Mouse (Mus musculus) spleen, postnatal 14 days (tissue): Measurements from ENCODE around the gene Nxpe3.
"Not testable (repeated sequence)": the region's sequence is repeated elsewhere in the genome, so short reads cannot be mapped to it uniquely, and the experiment has no call there.

ENCODE experiments used
- DNase-seq, 2 experiments: peaks; one replicate each; pipeline ENCODE4 v3.0.0; 2021 to 2022; ENCODE audit warnings: low spot score in 2 of 2

The Nxpe3 gene

DNA sequence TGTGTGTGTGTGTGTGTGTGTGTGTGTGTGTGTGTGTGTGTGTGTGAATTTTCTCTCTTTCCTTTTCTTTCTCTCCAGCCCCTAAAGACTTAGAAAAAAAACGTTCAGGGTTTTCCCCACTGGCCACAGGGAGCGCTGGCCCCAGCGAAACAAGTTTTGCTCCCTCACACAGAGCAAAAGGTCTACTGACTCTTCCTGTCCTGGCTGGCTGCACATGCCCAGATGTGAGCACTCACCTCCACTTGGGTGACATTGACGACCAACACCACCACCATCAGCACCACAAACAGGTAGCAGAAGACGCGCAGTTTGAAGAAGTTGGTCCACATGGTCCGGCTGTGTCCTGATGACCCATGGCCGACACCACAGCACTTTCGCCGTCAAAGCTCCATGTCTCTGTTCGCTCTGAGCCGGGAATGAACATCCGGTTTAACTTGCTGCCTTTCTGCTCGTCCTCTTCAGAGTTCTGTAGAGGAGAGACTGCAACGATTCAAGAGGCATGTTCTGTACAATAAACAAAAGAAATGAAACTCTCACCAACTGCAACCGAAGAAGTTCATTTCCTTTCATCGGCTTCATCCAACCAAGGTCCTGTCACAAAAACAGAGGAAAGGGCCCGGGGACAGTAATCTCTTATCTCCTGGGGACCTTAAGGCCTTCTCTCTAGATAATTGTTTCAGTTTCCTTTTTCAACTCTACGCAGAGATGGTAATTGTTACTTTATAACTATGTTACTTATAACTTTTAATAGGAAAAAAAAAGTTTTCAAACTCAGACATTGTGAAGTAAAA is 4.5 kb downstream of the Nxpe3 start:
- no peak for DNase-seq

DNA sequence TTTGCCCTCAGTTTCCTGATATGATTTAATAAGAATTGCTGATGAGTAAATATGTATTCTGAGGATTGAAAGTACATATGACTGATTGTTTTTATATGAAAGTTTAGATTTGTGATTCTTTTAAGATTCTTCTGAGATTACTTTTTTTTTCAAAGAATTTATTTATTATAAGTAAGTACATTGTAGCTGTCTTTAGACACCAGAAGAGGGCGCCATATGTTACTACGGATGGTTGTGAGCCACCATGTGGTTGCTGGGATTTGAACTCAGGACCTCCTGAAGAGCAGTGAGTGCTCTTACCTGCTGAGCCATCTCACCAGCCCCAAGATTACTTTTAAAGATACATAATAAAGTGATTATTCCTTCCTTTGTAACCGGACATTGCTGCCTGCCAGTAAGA is 5.6 kb downstream of the Nxpe3 start:
- DNase-seq, result no peak

DNA sequence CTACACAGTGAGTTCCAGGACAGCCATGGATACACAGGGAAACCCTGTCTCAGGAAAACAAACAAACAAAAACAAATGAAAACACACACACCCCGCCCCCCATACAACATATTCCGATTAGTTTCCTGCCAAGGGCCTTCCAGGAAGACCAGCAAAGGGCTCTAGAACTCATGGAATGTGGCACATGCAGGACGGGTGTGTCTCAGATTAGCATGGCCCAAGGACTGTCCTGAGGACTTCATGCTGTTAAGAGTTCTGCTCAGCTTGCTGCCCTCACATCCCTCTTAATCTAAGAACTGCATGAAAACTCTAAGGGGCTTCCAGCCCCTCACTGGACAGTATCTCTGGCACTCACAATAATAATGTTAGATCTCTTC is 6.5 kb downstream of the Nxpe3 start:
- no peak for DNase-seq

DNA sequence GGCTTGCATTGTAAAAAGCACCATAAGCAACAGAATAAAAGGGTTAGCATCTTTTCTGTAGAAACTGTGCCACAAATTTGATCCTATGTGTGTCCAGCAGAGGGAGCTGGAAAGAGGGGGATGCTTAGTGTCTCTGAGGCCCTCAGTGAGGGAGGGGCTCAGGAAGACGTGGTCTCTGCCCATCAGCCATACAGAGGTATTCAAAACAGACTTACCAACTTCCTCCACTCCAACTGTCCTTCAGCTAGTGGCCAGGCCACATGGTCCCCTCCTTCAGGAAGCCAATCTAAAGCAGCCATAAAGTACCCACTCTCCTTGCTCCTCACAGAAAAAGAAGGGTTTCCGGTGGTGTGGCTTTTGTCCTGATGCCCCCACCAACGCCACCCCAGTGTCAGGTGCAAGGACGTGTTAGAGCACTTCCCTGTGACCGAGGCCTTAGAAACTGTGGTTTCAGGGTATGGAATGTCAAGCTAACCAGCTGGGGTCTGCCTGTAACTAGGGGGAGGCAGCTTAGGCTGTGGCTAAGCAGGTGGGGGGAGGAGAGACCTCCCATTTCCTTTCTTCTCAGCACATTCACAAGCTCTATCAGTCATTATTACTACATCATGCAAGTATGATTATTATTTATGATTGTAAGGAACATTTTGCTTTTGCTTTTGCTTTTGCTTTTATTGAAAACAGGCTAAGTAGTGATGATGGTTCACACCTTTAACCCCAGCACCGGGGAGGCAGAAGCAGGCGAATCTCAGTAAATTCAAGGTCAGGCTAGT is 7.1 kb downstream of the Nxpe3 start:
- no peak for DNase-seq

DNA sequence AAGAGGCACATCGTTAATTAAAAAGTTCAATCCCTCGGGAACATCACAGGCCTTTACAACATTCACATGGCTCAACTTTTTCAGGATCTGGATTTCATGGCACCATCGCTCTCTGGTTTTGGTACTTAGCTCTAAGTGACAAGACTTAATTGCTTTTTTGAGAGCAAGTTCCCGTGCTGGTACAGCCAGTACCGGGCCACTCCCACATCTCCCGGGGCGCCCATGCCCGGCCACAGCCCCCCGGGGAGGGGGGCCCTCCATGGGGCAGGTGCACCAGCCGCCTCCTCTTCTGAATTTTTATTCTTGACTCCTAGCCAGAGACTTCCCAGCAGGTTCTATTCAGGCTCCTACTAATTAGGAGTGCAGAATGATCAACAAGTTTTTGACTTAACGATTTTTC is 10.8 kb downstream of the Nxpe3 start:
- no peak for DNase-seq

DNA sequence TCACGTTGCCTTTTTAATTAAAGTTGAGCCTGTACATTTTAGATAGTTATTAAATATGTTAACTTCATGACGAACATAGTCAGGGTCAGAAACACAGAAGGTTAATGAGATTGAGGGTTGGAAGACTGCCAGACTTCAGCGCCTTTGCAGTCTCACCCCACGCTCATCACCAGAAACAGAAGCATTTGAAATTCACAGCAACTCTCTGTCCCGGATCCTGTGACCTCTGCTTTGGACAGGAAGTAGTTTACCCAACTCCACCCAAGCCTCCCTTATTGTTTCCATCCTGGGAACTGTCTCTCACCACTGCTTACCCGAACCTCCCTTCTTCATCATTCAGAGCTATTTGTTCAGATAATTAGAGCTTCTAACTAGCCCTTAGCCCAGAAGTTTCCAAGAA is 19.1 kb downstream of the Nxpe3 start:
- no peak for DNase-seq

DNA sequence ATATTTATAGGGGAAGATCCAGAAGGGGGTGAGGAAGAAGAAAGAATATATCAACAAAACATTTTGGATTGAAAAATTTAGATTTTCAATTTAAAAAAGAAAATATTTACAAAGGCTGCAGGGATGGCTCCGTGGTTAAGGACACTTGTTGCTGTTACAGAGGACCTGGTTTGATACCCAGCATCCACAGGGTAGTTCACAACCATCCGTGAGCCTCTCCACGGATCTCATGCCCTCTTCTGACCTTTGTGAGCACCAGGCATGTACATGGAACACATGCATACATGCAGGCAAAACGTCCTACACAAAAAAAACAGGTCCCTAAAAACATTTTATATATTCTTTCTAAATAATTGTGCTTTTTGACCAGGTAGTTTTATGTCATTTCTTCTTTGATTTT is 31.3 kb downstream of the Nxpe3 start:
- no peak for DNase-seq

DNA sequence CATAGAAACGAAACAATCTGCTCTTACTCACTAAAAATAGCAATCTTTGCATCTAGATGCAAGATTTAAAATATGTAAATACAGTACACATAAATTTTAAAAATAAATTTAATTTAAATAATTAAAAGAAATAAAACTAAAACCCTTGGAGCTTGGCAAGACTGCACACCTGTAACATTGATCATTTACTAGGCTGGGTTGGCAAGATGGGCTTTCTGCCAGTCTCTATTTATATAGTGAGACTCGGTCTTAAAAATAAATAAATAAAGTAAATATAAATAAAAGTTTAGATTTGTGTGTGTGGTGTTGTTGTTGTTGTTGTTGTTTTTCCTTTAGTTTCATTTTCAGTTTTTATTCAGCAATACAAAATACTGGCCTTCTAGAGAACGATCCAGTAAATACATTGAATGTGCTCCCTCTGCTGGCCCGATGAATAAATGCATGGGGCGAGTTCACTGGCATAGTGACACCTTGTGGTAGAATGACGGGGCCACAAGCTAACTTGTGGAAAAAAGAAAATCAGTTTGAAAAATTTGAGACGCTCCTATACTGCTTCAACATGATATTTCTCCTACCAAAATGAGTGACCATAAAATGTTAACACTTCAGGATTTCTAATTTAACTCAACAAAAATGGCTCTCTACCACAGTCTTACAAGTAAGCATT is 31.8 kb downstream of the Nxpe3 start:
- peak; percentile 36 to 70 for DNase-seq

DNA sequence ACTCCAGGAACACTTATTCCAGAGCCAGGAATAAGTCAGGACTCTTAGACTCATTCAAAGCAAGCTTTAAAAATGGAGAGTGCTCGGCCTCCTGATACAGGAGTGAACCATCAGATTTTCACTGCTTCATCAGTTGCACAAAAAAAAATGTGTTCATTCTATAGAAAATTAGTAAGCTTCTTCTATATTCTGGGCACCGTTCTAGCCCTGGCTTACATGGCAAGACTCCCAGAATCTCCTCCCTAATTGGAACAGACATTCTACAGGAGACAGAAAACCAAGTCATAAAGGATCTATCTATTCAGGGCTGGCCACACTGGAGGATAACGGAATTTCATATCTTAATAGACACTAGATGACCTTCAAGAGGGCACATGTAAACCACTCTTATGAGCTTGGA is 34.0 kb downstream of the Nxpe3 start:
- no peak for DNase-seq

DNA sequence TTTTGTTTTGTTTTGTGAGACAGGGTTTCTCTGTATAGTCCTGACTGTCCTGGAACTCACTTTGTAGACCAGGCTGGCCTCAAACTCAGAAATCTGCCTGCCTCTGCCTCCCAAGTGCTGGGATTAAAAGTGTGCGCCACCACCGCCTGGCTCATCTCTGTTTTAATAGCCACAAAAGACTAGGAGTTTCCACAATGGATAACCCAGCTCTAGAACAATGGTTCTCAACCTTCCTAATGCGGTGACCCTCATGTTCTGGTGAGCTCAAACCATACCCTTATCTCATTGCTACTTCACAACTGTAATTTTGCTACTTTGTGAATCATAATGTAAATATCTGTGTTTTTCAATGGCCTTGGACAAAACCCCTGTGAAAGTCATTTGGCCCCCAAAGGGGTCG is 35.7 kb downstream of the Nxpe3 start:
- not testable (repeated sequence) for DNase-seq

DNA sequence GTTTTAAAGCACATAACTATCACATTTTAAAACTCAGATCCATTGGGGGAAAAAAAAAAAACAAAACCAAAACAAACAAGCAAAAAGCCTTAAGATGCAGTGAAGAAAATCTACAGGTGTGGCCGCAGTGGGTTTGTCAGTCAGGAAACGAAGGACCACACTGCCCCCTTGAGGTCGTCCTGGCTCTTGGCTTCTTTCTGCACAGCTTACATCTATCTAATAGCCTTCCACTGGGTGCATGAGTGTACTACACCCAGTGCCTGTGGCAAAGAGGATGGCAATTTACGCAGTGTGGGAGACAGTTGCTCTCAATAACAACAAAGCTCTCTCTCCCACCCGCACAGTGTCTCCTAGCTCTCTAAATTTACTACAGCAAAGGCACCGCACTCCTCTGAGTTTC is 36.6 kb downstream of the Nxpe3 start:
- DNase-seq, result peak; percentile 48 to 61

DNA sequence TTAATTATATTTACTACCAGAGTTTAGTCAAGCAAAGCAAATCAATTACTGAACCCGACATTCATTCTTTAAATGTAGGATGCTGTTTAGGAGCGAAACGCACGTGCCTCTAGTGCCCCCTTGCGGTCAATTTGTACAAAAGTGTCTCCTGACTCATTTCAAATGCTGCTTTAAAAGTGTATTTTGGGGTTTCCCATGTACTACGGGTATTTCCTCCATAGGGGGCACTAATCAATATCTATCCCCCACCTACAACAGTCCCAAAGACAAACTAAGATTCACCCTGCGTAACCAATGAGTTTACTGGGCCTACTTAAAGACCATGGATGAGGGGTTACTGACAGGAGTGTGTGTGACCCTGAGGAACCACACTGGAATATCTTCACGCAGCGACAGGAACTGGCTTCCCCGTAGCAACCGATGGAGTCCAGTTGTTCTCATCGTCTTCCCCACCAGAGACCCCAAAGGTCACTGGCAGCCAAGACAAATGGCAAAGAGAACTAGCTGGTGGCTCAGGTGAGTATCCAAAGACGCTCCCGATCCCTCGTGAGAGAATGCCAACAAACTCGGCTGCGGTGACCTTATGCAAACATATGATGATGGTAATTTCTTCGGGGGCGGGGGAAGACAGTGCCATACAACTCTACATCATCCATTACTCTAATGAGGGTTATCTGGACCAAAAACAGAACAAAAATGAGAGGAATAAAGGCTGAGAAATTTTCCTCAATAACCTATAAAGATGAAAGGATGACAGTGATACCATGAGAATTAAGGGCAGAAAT is 42.0 kb downstream of the Nxpe3 start:
- peak; percentile 33 to 68 for DNase-seq

DNA sequence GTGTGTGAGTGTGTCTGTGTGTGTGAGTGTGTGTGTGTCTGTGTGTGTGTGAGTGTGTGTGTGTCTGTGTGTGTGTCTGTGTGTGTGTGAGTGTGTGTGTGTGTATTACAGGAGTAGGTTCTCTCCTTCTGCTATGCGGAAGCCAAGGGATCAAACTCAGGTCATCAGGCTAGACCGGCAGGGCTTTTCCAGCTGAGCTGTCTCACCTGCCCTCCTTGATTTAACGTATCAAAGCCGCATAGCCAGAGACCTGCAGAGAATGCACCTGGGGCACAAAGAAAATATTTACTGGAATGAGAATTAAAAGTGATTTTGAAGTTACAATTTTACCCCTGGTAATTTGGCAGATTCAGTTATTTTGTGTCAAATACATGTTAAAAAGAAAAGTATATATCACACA is 42.6 kb downstream of the Nxpe3 start:
- DNase-seq, result no peak

DNA sequence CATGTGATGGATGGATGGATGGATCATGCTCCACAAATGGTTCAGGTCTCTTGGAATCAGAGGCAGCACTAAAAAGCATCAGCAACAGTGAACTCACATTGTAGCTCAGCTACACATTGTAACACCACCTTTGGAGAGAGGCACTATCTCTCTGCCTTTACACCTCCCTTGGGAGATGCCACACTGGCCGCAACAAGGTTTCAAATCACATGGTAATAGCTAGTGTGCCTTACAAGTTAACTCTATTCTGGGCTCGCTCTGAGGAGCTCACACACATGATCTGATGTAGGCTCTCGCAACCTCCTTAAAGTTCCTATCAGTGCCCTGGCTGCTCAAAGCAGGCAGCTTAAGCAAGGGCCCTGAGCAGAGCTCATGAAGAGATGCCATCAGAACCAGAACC is 44.6 kb downstream of the Nxpe3 start:
- no peak for DNase-seq

DNA sequence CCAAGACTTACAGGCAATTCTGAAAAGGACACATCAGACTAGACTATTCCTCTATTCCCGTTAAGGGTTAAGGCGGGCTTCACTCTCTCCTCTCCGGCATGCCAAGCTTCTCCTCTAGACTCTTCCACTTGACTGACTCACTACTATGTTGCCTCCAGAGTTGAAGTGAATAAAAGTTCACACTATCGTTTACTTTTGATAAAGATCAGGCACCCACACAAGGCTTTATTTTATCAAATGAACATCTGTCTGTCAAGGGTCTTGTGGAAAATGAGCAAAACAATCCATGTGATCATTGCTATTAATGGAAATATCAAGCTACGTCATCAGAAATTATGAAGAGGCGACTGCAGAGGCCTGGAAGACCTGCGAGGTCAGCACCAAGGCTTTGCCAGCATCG is 47.4 kb downstream of the Nxpe3 start:
- no peak for DNase-seq

DNA sequence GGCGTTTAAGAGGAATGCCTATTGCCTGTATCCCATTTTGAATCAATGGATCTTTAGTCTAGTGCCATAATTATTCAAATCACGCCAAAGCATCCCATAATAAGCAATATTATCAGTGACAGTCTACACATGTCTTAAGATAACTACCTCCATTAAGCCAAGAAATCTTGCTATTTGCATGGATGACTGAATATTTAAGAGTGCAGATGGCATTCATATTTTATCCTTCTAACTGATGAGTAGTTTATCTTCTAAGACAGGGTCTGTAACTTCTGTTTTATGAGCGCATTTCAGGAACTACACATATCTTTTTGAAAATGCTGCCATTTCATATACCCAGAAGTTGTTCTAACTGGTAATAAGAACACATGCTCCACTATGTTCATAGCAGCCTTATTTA is 50.2 kb downstream of the Nxpe3 start:
- no peak for DNase-seq

DNA sequence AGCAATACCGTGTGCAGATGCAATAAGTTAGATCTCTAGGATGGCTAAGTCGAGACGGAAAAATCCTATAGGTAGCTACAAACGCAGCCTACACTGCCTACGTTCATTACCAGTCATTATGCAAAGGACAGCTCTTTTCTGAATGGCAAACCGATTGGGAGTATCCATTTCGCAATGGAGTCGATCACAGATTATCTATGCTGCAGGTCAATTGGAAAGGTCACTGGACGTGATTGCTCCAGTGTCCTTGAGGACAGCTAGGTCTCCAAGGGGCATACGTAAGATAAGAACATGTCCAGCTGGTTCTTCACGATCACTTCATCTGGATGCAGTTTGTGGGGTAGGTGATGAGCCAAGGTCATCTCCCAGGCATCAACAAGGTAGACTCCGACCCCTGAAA is 51.2 kb downstream of the Nxpe3 start:
- no peak for DNase-seq

DNA sequence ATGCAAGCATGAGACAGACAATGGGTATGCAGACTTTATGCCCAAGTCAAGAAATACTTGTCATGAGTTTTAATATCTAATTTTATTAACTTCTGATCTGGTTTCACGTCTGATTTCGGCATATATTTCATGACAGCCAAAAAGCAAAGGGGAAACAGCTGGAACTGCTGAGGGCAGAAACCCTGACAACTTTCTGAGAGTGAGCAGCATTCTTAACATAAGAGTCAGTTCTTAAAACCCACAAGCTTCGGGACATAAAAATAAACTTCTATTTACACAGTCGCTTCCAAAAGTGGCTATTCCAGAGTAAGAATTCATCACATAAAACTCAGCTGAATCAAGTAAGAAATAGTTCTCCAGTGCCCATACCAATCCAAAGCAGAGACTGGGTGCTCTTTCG is 52.0 kb downstream of the Nxpe3 start:
- DNase-seq, result no peak

DNA sequence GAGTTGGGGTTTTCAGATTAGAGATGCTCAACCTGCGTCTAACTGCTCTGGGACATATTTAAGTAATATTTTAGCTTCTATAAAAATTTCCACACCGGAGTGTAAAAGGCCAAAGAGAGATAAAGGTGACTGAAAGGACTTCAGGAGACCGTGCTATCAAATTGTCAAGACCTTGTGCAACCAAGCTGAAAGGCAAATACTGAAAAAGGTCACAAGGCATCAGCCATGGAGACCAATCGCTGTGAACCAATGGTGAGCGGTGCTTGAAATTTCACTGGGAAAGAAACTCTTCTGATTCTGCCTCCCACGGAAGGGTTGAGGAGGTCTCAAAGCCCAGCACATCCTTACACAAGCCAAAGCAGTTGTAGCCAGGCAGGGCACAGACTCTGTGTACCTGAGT is 53.6 kb downstream of the Nxpe3 start:
- no peak for DNase-seq

DNA sequence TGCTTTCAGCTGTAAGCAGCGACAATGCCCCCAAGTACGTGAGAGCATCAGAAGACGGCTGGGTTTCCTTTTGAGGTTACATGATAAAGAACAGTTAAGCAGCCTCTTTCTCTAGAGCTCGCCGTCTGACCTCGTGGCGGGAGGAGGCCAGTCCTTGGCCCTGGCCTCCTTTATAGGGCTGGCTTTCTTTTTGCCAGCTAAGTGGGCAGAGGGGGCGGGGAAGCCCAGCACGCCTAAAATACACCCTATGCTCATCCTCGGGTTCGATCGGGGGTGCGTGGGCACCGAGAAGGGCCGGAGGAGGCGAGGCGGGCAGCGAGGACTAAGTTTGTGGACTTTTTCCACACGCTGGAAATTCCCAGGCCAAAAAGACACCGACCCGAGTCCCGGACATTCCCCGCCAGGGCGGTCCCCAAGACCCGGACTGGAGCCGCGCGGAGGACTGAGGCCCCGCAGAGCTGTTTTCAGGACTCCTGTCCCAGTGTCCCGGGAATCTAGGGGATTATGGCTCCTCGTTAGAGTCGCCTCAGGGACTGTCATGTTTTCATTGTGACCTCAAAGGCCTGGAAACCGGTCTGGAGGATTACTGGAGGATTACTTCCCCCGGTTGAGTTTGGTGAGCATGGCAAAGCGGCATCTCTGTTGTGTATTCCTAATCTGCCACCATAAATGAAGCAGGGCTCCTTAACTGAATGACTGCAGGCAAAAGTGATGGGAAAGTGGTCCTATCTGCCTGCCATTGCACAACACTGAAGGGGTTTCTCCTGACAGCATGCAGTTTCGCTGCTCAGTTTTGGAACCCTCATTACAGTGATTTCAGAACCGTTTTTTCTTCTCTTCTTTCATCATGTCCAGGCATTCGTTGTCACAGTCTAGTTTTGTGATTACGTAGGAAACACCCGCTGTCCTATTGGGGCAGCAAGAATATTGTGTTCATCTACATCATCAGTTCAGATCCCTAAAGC is 56.3 kb downstream of the Nxpe3 start, which contains the start of gene Nfkbiz:
Gene Nfkbiz, minus strand, starts transcription at position 390 of the 965 bp plus-strand sequence.
- peak; percentile 46 to 61 for DNase-seq

DNA sequence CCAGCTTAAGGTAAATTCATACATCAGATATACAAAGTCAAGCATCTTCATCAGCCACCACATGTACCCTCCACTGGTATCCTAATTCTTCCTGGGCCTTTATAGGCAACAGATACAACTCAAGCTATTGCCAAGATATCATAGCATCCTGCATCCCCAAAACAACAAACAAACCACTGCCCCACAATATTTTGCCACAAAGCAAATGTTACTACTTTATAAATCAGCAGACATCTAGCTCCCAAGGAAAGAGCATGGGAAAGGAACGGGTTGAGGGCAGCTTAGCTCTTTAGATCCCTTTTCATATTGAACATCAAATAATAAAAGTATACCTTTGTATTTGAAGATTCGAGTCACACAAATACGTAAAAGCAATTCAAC is 57.0 kb downstream of the Nxpe3 start:
- no peak for DNase-seq
